Mouse (Mus musculus): ENCODE data around the gene Fasn.
"Not testable (repeated sequence)": the region's sequence is repeated elsewhere in the genome, so short reads cannot be mapped to it uniquely, and the experiment has no call there.

DNA sequence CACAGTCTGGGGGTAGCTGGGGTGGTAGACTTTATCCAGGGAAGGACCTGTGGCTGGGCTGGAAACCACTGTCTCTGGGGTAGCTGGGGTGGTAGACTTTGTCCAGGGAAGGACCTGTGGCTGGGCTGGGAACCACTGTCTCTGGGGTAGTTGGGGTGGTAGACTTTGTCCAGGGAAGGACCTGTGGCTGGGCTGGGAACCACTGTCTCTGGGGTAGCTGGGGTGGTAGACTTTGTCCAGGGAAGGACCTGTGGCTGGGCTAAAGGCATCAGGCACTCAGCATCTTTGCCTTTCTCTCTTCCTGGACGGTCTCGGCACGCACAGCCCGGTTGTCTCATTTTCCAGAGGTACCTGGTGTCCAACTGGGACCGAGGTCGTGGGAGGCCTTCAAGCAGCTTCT, 43.0 kb downstream of the Fasn start:
- TF ChIP-seq CTCF (IDR thresholded peaks at IDR 0.05; ENCODE audit: borderline replicate concordance, insufficient read depth, low read depth, low read length); POLR2A (IDR thresholded peaks at IDR 0.05; ENCODE audit: borderline replicate concordance, insufficient read depth, low read length): not testable (repeated sequence)

All from cerebellum, adult 2 months (tissue).